Mouse (Mus musculus): Measurements from ENCODE around the gene Hmga2.
A peak's percentile ranks its signal among the peaks of the same experiment; 100 is the strongest.

Gene Hmga2

GRCm38 (mm10) chr10:120473218-120473617, 3.1 kb downstream of the Hmga2 start:
- DNase-seq (ENCODE audit: low spot score in 2 of 2), result no peak

- DNase-seq (ENCODE audit: low spot score in 2 of 2), result no peak
Measured at GRCm38 (mm10) chr10:120472606-120473005, 3.7 kb downstream of the Hmga2 start.

GRCm38 (mm10) chr10:120465121-120465520, 11.1 kb downstream of the Hmga2 start:
- DNase-seq (ENCODE audit: low spot score in 2 of 2), result no peak

- DNase-seq (ENCODE audit: low spot score in 2 of 2), result no peak
Measured at GRCm38 (mm10) chr10:120461769-120462168, 14.5 kb downstream of the Hmga2 start.

- no peak for DNase-seq (ENCODE audit: low spot score in 2 of 2)
Measured at GRCm38 (mm10) chr10:120461301-120461700, 15.0 kb downstream of the Hmga2 start.

- peak in 1 of 2 experiments; percentile 16 for DNase-seq (ENCODE audit: low spot score in 2 of 2)
Measured at GRCm38 (mm10) chr10:120458866-120459265, 17.4 kb downstream of the Hmga2 start.

GRCm38 (mm10) chr10:120449661-120450284, 26.5 kb downstream of the Hmga2 start:
- no peak for DNase-seq (ENCODE audit: low spot score in 2 of 2)

GRCm38 (mm10) chr10:120446799-120447198, 29.5 kb downstream of the Hmga2 start:
- no peak for DNase-seq (ENCODE audit: low spot score in 2 of 2)

GRCm38 (mm10) chr10:120446206-120446605, 30.1 kb downstream of the Hmga2 start:
- no peak for DNase-seq (ENCODE audit: low spot score in 2 of 2)

- no peak for DNase-seq (ENCODE audit: low spot score in 2 of 2)
Measured at GRCm38 (mm10) chr10:120444463-120445070, 31.7 kb downstream of the Hmga2 start.

GRCm38 (mm10) chr10:120443757-120444311, 32.4 kb downstream of the Hmga2 start:
- no peak for DNase-seq (ENCODE audit: low spot score in 2 of 2)

- no peak for DNase-seq (ENCODE audit: low spot score in 2 of 2)
Measured at GRCm38 (mm10) chr10:120441254-120441653, 35.0 kb downstream of the Hmga2 start.

GRCm38 (mm10) chr10:120434433-120434832, 41.8 kb downstream of the Hmga2 start:
- no peak for DNase-seq (ENCODE audit: low spot score in 2 of 2)

- DNase-seq (ENCODE audit: low spot score in 2 of 2), result no peak
Measured at GRCm38 (mm10) chr10:120433463-120433815, 42.8 kb downstream of the Hmga2 start.

- no peak for DNase-seq (ENCODE audit: low spot score in 2 of 2)
Measured at GRCm38 (mm10) chr10:120432731-120433462, 43.4 kb downstream of the Hmga2 start.

GRCm38 (mm10) chr10:120432081-120432480, 44.2 kb downstream of the Hmga2 start:
- peak in 1 of 2 experiments; percentile 3 for DNase-seq (ENCODE audit: low spot score in 2 of 2)

- peak in 1 of 2 experiments; percentile 3 for DNase-seq (ENCODE audit: low spot score in 2 of 2)
Measured at GRCm38 (mm10) chr10:120431435-120431834, 44.8 kb downstream of the Hmga2 start.

- DNase-seq (ENCODE audit: low spot score in 2 of 2), result no peak
Measured at GRCm38 (mm10) chr10:120430422-120430821, 45.8 kb downstream of the Hmga2 start.

- no peak for DNase-seq (ENCODE audit: low spot score in 2 of 2)
Measured at GRCm38 (mm10) chr10:120429758-120430259, 46.5 kb downstream of the Hmga2 start.

- DNase-seq (ENCODE audit: low spot score in 2 of 2), result no peak
Measured at GRCm38 (mm10) chr10:120429199-120429551, 47.1 kb downstream of the Hmga2 start.

- no peak for DNase-seq (ENCODE audit: low spot score in 2 of 2)
Measured at GRCm38 (mm10) chr10:120428430-120429198, 47.7 kb downstream of the Hmga2 start.

Measured in spleen, postnatal 36 days (tissue).